Mouse (Mus musculus): Measurements from ENCODE around the gene Stk38l.
A peak's percentile ranks its signal among the peaks of the same experiment; 100 is the strongest.

Stk38l gene

DNA sequence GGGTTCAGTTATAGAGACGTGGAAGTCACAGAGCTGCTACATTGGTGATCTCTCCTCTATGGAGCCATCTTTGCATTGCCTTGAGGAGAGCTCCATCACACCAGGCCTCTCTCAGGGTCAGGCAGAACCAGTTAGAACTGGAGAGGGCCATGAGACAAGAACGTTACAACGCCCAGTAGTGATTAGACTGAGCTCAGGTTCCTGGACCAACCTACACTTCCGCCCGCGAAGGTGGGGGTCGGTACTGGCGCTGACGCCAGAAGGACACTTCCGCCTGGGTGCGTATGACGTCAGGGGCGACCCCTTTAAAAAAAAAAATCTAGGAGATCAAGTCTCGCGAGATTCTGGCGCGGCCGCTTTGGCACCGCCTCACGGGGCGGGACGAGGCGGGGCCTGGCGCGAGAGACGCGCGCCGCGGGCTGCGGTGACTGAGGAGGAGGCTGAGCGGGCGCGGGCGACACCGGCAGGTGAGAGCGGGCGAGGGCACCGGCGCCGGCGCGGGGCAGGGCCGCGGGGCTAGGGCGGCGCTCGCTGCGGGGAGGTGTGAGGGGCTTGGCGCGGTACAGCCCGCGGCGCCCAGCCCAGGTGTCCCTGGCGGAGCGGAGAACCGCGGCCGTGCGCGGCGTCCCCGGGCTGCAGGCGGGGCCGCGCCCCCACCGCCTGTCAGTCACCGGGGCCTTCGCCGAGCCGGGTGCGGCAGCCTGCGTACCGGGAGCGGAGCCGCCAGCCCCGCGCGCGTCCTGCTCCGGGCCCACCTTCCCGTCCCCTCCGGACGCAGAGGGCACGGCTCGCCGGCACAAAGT lies at the start of gene Stk38l:
Stk38l (plus strand) TSS at position 415 of the 803 bp plus-strand sequence.
- DNase-seq (ENCODE audit: extremely low spot score), result peak; percentile 95

DNA sequence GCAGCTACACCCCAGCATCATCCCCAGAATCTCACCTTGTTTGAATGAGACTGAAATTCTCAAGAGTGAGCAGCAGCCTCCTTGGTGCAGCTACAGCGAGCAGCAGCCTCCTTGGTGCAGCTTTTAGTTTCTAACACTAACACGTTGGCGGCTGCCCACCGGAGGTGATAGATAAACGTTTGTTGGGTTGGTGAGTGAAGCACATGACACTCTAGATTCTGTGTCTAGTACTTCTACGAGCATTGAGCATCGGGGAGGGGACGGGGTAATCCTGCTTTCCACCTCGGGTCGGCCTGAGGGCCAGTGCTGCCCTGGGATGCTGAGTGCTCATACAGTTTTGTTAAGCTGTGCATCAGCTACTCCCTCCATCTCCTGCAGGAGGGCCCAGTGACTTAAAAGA lies 47.9 kb upstream of the Stk38l start:
- no peak for DNase-seq (ENCODE audit: extremely low spot score)

DNA sequence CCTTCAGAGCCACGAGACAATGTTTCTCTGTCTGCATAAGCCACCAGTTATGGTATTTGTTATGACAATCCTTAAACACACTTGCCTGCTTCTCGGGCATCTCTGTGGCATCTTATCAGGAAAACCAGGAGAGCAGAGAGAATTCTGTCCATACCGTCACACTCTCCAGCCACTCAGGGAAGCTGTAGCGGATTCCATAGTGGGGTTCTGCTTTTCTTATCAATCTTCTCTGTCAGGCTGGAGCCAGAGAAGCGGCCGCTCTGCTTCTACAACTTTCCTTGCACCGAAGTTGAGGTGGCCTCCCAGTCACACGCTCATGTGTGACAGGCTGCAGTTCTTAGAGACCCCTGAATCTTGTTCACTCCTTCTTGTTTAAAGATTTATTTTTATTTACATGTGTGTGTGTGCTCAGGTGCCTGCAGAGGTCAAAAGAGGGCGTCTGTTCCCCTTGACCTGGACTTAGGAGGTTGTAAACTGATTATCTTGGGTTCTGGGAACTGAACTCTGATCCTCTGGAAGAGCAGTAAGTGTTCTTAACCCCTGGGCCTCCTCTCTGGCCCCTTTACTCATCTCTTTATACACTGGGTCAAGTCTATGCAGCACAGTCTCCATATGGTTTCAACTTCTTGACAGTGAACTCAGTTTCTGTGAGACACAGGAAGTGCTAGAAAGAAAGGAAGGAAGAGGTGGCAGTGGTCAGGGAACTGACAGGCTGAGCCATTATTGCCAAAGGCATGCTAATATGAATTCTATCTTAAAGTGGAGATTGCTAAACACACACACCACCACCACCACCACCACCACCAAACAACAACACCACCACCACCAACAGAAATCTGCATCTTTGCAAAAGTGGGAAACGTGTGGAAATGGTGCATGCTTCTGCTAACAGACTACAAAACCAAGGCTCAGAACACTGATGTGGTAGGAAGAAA lies 46.4 kb upstream of the Stk38l start:
- DNase-seq (ENCODE audit: extremely low spot score), result no peak

DNA sequence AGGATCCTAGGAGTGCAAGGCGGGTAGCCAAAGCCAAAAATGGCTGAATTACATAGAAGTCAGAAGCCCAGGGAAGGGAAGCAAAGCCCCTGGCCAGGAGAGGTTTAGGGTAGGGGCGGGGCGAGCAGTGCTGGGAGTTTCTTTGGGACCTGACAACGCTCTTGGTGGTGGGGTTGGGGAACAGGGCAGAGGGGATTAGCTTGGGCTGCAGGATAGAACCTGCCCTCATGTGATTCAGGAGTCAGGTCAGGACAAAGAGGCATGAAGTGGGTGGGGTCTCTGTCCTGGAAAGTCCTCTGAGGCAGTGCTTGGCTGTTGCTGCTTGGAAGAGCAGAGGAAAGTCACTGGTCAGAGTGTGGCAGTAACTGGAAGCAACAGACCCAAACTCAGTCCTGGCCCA lies 40.9 kb upstream of the Stk38l start:
- no peak for DNase-seq (ENCODE audit: extremely low spot score)

DNA sequence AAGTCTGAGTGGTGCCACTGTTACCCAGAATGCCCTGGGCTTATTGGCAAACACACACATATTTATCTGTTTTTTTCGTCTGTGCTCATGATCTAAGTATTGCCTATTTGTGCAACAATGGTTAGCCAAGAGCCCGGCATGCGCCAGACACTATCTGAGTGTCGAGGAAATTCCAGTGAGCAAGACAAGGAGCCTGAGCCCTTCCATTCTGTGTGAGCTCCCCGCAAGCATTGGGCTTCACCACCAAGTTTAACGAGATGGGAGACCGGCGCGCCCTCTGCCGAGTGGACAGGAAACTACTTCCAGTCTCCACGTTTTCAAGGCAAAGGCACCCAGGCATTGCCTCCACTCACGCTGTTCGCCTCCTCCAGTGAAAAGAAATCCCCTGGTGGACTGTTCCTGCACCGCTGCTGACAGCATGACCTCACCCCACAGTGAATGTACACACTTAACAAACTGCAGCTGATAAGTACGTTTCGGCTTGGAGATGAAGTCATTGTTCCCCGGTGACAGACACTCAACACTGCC lies 39.0 kb upstream of the Stk38l start:
- no peak for DNase-seq (ENCODE audit: extremely low spot score)

DNA sequence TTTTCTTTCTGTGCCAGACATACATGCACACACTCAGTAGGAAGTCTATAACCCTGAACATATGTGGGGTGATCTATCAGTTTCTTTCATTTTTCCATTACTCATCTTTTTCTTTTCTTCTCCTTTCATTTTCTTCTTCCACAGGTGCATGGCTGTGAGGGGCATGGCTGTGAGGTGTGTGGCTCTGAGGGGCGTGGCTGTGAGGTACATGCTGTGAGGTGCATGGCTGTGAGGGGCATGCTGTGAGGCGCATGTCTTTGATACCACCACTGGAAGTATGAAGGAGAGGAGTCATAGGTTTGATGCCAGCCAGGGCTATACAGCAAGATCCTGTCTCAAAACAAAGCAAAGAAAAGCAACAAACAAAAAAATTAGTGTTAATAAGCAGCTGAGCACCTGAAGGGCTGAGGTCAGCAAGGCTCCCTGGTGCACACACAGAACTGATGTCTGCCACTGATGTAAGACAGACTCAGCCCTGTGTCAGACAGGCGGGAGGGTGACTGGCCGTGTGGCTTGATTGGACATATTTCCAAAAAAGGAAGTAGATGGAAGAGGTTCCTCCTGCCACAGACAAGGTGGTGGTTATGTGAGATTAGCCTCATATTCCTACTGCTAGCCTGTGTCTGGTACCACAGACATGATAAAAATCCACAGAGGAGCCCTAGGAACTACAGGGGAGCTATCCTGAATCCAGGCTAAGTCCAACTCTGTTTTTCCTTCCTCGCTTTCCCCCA lies 38.2 kb upstream of the Stk38l start:
- no peak for DNase-seq (ENCODE audit: extremely low spot score)

DNA sequence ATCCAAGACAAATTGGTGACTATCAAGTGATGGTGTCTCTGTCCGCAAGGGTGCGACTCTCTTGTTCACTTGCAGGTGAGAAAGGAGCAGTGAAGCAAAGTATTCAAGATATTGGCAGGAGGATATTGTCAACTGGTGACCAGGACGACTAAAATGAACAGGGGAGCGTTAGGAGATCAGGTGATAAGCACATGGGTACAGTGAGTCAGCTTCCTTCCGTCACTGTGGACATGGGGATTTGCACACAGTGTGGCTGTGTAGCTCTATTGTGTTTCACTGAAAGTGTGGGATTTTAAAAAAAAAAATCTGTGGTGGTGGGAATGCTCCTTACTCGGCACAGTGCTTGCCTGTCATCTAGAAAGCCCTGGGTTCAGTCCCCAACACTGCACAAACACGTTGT lies 36.8 kb upstream of the Stk38l start:
- DNase-seq (ENCODE audit: extremely low spot score), result no peak

DNA sequence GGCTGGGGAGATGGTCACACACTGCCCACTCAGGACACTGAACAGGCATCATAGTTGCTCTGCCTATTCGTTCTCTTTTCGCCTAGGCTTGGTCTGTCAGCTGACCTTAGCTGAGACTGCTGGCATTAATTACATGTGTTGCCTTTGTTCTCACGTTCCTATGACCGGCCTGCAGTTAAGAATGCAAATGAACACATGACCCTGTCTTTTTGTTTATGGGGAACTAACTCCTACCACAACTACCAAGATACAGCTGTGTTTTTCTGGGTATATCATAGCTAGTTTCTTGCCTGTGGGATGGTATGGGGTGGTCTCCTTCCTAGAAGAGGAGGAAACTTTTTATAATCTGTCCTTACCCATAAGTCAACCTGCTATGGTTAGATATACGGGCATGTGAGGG lies 35.9 kb upstream of the Stk38l start:
- no peak for DNase-seq (ENCODE audit: extremely low spot score)

DNA sequence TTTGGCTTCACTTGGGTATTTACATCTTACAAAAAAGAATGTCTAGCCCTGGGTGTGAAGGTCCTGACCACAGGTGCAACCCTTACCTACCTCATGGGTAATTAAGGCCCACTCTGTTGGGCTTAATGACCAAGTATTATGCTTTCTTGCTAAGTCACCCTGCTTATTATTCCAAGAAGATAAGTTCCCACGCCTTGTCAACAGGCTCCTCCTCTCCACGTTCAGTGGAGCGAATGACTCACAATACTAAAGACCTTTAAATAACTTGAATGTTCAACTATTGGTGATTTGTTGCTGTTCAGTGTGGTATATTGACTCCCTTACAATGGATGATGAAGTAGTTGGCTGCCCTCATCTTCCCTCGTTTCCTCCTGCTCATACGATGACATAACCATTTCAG lies 27.0 kb upstream of the Stk38l start:
- no peak for DNase-seq (ENCODE audit: extremely low spot score)

DNA sequence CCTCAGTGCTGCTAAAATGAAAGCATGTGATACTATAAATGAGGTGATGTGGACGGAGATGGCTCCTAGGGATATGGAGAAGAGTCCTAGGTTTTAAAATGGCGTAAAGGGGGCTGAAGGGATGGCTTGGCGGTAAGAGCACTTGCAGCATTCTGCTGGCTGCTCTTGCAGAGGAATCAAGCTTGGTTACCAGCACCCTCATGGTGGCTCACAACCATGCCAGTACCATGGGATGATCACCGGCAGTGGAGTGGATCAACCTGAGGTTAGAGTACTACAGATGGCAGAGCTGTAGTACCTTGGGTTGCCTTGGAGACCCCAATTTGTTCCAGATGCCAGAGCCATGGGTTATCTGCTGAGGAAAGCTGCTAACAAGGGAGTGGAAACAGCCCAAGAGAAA lies 26.4 kb upstream of the Stk38l start:
- no peak for DNase-seq (ENCODE audit: extremely low spot score)

DNA sequence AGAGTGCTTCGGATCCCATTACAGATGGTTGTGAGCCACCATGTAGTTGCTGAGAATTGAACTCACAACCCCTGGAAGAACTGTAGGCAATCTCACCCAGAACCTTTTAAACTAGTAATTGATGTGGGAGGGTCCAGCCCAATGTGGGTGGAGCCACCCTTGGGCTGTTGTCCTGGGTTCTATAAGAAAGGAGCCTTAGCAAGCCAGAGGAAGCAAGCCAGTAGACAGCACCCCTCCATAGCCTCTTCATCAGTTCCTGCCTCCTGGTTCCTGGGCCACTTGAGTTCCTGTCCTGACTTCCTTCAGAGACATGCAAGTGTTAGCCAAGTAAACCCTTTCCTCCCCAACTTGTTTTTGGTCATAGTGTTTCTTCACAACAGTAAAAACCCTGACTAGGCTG lies 24.3 kb upstream of the Stk38l start:
- no peak for DNase-seq (ENCODE audit: extremely low spot score)

DNA sequence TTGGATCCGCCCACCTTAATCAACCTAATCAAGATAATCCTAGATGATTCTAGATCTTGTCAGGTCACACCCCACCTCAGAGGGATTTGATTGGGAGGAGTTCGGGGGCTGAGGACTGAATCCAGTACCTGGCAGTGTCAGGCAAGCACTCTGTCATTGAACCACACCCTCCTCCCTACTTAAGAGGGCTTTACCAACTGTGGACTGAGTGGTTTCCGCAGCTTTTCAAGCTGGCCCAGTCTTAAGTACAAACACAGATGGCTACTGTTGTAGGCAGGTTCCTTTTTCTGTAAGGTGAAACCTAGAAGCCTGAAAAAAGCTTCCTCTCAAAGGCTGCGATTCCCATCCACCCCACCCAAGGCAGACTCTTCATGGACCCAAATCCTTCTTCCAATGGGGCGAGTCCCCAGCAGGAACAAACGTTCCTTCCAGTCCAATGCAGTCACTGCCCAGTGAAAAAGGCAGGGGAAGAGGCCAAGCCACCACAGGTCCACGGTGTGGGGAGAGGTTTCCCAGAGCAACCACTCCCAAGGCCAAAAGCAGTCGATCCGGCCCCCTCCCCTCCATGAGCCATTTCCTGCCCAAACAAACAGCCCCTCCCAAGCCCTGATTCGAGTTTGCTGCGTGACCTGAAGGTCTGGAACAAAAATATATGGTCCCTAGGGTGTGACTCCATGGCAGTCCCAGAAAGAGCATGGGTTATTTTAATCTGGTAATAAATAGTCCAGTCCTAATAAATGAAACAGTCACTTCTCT lies 22.5 kb upstream of the Stk38l start:
- no peak for DNase-seq (ENCODE audit: extremely low spot score)

DNA sequence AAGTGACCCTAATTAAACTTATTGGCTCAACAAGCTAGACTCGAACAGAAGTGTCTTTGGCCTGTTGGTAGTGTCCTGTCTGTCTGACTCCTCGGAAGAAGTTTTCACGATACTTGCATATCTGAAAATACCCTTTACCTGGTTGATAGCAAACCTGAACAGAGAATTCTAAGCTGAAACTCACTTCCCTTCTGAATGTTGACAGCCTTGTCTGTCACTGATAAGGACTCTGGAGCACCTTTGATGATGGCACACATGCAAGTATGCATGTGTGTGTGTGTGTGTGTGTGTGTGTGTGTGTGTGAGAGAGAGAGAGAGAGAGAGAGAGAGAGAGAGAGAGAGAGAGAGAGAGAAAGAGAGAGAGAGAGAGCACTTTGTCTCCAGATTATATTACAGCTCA lies 21.4 kb upstream of the Stk38l start:
- DNase-seq (ENCODE audit: extremely low spot score), result no peak

DNA sequence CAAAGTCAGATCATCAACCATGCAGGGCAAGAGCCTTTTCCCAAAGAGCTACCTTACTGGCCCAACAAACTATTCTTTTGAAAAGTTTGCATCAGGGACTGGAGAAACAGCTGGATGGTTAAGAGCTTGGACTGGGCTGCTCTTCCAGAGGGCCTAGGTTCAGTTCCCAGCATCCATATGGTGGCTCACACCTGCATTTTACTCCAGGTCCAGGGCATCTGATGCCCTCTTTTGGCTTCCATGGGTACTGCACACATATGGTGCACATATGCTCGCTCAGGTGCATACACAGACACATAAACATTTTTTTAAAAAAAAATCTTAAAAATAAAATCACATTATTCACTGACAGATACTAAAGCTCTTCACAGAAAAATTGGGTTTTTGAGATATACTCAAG lies 19.2 kb upstream of the Stk38l start:
- DNase-seq (ENCODE audit: extremely low spot score), result no peak

DNA sequence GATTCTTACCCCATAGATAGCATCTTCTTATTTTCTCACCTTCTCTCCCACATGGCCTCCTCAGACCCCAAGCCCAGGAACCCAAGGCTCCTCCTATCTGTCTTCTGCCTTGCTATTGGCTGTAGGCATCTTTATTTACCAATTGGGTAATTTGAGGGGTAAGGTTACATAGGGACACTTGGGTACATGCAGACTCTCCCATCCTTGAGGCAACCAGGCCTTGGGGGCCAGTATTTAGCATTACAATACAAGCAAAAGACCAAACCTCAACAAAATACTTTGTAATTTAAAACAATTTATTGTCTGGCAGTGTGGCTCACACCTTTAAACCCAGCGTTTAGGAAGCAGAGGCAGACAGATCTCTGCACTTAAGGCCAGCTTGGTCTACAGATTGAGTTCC lies 5.2 kb upstream of the Stk38l start:
- DNase-seq (ENCODE audit: extremely low spot score), result no peak

DNA sequence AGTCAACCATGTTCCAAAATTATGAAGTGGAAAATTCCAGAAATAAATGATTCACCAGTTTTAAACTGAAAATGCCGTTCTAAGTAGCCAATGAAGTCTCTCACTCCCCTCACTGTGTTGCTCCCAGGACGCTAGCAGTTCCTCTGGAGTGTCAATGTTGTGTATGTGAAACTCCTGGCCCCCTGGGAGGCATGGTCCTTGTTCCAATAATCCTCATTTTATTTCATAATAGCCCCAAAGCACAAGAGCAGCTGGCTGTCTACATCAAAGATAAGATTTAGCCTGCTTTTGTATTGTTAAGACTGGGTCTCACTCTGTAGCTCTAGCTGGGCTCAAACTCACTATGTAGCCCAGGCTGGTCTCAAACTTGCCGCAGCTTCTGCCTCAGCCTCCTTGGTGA lies 990 bp upstream of the Stk38l start:
- no peak for DNase-seq (ENCODE audit: extremely low spot score)

DNA sequence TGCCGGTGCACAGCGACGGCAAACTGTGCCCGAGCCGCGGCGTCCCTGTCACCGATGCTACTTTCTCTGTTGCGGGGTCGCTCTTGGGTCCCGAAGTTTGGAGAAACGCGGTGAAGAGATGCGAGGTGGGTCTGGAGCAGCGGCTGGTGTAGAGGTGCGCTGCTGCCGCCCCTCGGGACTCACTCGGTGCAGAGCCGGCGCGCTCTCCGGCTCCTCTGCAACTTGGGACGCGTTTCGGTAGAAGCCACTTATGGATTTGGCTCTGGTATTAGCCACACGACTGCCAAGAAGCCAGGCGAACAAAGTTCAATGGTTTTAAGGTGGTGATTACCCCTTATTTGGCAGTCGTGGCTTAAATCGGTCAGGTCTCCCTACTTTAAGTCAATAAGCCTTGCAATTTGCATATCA lies 593 bp downstream of the Stk38l start:
- no peak for DNase-seq (ENCODE audit: extremely low spot score)

DNA sequence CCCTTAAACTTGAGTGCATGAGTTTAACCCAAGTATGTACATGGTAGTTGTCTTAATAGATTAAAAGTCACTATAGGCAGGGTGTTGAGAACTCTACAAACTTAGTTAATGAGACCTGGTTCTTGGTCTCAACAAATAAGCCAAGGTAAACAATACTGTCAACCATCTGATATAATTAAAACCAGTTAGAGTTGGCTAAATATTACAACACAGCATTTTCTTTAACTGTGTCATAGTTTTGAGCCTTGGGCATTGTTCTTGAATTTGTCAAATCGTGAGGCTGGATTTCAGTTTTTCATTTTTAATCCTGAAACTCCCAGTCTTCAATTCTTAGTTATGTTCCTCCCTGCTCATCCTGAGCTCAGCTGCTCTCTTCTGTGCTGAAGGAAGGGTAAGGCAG lies 6.2 kb downstream of the Stk38l start:
- no peak for DNase-seq (ENCODE audit: extremely low spot score)

DNA sequence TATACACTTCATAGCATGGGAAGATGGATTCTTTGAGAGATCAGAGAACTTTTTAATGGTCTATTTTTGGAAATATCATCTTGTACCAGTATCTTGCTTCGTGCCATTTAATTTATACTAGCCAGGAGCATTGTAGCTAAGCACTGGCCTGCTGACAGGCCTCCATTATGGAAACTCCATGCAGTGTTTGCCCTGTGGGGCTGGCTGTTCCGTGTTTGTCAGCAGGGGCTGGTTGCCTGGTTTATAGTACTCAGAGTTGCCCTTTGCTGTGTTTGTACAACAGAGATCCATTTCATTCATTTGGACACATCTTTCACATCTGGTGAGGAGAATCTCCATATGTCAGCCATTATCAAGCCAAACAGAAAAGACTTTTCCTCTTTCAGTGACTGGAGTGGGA lies 6.9 kb downstream of the Stk38l start:
- no peak for DNase-seq (ENCODE audit: extremely low spot score)

DNA sequence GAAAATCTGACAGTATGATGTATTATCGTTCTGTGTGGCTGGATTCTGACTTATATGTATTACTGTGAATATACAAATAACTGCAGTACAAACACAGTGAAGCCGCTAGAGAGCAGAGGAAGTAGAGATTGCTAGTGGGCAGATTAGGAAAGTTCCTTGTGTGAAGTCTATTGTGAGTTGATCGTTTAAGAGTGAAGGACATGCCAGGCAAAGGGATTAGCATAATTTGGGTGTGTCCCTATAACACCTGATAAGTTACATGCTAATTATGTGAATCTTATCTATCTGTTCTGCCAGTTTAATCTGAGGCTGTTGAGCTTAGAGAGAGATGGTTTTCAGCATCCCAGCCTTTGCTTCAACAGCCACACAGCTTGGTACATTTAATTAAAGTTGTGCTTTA lies 7.4 kb downstream of the Stk38l start:
- DNase-seq (ENCODE audit: extremely low spot score), result no peak

DNA sequence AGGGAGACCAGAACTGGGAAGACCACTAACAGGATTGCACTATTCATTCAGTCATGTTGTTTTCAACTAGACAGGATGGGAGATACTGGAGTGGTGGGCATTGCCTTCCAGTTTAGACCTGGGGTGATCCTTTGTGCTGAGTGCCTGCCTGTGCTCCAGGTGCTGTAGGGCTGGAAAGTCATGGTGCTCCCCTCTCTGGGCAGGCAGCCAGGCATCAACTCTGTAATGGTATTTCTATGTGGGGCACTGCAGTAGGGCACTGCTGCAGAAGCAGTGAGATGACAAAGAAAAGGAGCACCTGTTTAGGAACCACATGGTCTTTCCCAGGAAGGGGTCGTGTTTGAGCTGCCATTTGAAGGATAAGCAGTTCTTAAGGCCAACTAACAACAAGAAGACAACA lies 7.9 kb downstream of the Stk38l start:
- DNase-seq (ENCODE audit: extremely low spot score), result no peak

Measured in embryo, embryonic 9.5 days (tissue).